Mouse (Mus musculus) ES-E14 (cell line): Measurements from ENCODE around the gene Cct8l1.

Source experiments
- CHD2 ChIP-seq: IDR thresholded peaks from 2 replicates; pipeline ENCODE4 v1.6.1; 2014; ENCODE audit warnings: mild to moderate bottlenecking, low read depth, low read length, inconsistent platforms
- HCFC1 ChIP-seq: IDR thresholded peaks from 2 replicates; pipeline ENCODE4 v1.6.1; 2012; ENCODE audit warnings: low read length, inconsistent platforms, borderline replicate concordance; ENCODE audit not compliant: insufficient read depth
- ZNF384 ChIP-seq: IDR thresholded peaks from 2 replicates; pipeline ENCODE4 v1.6.1; 2012; ENCODE audit warnings: low read depth, low read length, inconsistent platforms

- TF ChIP-seq ZNF384, result no peak
- TF ChIP-seq CHD2, result no peak
- TF ChIP-seq HCFC1, result no peak
Observed at GRCm38 (mm10) chr5:25544061-25544460, 28.2 kb downstream of the Cct8l1 start.
